11 mouse cellular contexts compared by ENCODE assay signal in the genomic region with DNA sequence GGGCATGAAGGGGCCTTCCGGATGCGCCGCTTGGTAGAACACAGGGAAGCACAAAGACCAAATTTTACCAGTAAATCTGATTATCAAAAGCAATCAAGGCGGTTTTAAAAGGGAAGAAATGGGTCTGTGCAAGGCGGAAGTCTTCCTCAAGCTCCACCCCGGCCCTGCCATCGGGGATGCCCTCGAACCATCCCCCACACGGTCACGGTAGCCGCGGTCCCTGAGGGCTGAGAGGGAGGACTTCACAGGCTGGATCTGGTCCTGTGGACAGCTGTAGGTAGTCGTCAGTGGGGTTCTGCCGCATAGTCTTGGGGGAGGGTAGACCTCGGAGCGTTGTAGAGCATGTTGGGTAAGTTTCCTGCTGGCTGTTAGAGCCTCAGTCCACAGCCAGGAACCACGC.
DNase-seq lines count a peak whose midpoint lies in the region; ATAC-seq lines count a peak whose summit lies in the region.
"Had no signal": no experiment of that assay in that cellular context is flagged by ENCODE, and none has a peak within 500 bp of the region (broad histone marks: within the 10 kb centered on the region; RNA-seq: fewer than 3 reads in every experiment).

No protein-coding gene starts in this region.

- no peaks in the 10 kb centered on the region for H3K36me3 ChIP-seq in kidney, embryonic 16.5 days (ENCODE audit: insufficient read depth, low read length)
- H3K36me3 ChIP-seq in hindbrain, embryonic 12.5 days = no peaks in the 10 kb centered on the region
- H3K36me3 ChIP-seq in neural tube, embryonic 13.5 days = no peaks in the 10 kb centered on the region
- H3K36me3 ChIP-seq: G1E had no signal

- peaks cover 29% of the 10 kb centered on the region for H3K4me1 ChIP-seq in kidney, embryonic 16.5 days (ENCODE audit: insufficient read depth, low read length)
- H3K4me1 ChIP-seq in hindbrain, embryonic 12.5 days = peaks cover 66% of the 10 kb centered on the region
- peaks cover 61% of the 10 kb centered on the region for H3K4me1 ChIP-seq in neural tube, embryonic 13.5 days (replicated peaks)

- H3K4me2 ChIP-seq in kidney, embryonic 16.5 days (replicated peaks; ENCODE audit: low read depth, low read length) = peak overlapping the region; percentile 11; the same call in 1 of the 2 replicates
- H3K4me2 ChIP-seq in hindbrain, embryonic 12.5 days (replicated peaks) = no peak overlapping the region
- H3K4me2 ChIP-seq in neural tube, embryonic 13.5 days = peak overlapping the region; percentile 40

- H3K27me3 ChIP-seq in kidney, embryonic 16.5 days (ENCODE audit: insufficient read depth, low read length) = no peaks in the 10 kb centered on the region
- H3K27me3 ChIP-seq in hindbrain, embryonic 12.5 days = 0 out of 2 replicates have a peak, but pooled peaks cover 6% of the 10 kb centered on the region
- H3K27me3 ChIP-seq in neural tube, embryonic 13.5 days = peaks cover 32% of the 10 kb centered on the region

- H3K9ac ChIP-seq in kidney, embryonic 16.5 days (replicated peaks; ENCODE audit: low read length) = peak overlapping the region; percentile 6; the same call in 1 of the 2 replicates
- H3K9ac ChIP-seq in hindbrain, embryonic 12.5 days = no peak overlapping the region
- peak overlapping the region; percentile 32; the same call in 1 of the 2 replicates for H3K9ac ChIP-seq in neural tube, embryonic 13.5 days

- H3K9me3 ChIP-seq in kidney, embryonic 16.5 days (ENCODE audit: low read length) = no peaks in the 10 kb centered on the region
- no peaks in the 10 kb centered on the region for H3K9me3 ChIP-seq in hindbrain, embryonic 12.5 days (replicated peaks)
- H3K9me3 ChIP-seq in neural tube, embryonic 13.5 days = no peaks in the 10 kb centered on the region
- H3K9me3 ChIP-seq: G1E had no signal

- 0 out of 2 replicates have a peak overlapping the region, but pooled peaks have one; percentile 1 for H3K4me3 ChIP-seq in kidney, embryonic 16.5 days (ENCODE audit: low read length)
- no peak overlapping the region for H3K4me3 ChIP-seq in hindbrain, embryonic 12.5 days
- peak overlapping the region; percentile 2; the same call in 1 of the 2 replicates for H3K4me3 ChIP-seq in neural tube, embryonic 13.5 days

- 37% methylated on average over 17 of the region's 17 CpGs for WGBS in kidney, embryonic 16.5 days
- WGBS in hindbrain, embryonic 12.5 days = 21% methylated on average over 17 of the region's 17 CpGs
- 14% methylated on average over 17 of the region's 17 CpGs for WGBS in neural tube, embryonic 13.5 days

- ATAC-seq in kidney, embryonic 16.5 days (ENCODE audit: low FRiP score, low TSS enrichment) = no peak
- ATAC-seq in hindbrain, embryonic 12.5 days (ENCODE audit: low FRiP score) = peak; percentile 24; the same call in 1 of the 2 replicates
- ATAC-seq in neural tube, embryonic 13.5 days (ENCODE audit: low read depth) = no peak

- no peak overlapping the region for H3K27ac ChIP-seq in kidney, embryonic 16.5 days (ENCODE audit: low read length)
- H3K27ac ChIP-seq in hindbrain, embryonic 12.5 days = peak overlapping the region; percentile 85
- peak overlapping the region; percentile 67 for H3K27ac ChIP-seq in neural tube, embryonic 13.5 days (replicated peaks)

- DNase-seq in kidney, postnatal 4 days = no peak
- peak; percentile 58 for DNase-seq in embryo, embryonic 11 days
- DNase-seq in adrenal gland, adult (ENCODE audit: inconsistent age in 2 of 2, low spot score in 1 of 2) = no peak
- no peak for DNase-seq in urinary bladder, postnatal 10 days (ENCODE audit: low spot score)
- no peak for DNase-seq in urinary bladder, postnatal 4 days (ENCODE audit: low spot score in 2 of 2)
- DNase-seq: kidney, adult 2 months; spleen, adult 18-20 months had no signal
